Mouse (Mus musculus) megakaryocyte, adult 5-6 weeks (primary cell): Measurements from ENCODE around the gene Far1. TPM values are rescaled to one million over a fixed set of nuclear protein-coding genes. Genes with fewer than 3 reads are reported as not detected.

ENCODE experiments used
- ATAC-seq: 2 replicates; pipeline ENCODE4 v1.8.0; 2016; ENCODE audit warnings: mild to moderate bottlenecking, inconsistent platforms; ENCODE audit not compliant: poor library complexity, severe bottlenecking
- total RNA-seq, 2 experiments: library from RNA; stranded (forward) in 1 of 2; stranded (reverse) in 1 of 2; fragments of 153-499, 151-499 nt in 1 of 2; fragments of 221-1000, 200-1000 nt in 1 of 2; gene quantifications; 2 replicates each; pipeline versions ENCODE4 v1.2.3 to v1.2.4; 2015 to 2017

Far1 gene
- total RNA-seq, 2 experiments from 2014 or later, result 225 to 233 TPM

- ATAC-seq, result no peak
Measured at GRCm38 (mm10) chr7:113566892-113567291, 53.3 kb downstream of the Far1 start.

- ATAC-seq, result no peak
Measured at GRCm38 (mm10) chr7:113571121-113571520, 57.5 kb downstream of the Far1 start.

- ATAC-seq, result peak; percentile 40
Measured at GRCm38 (mm10) chr7:113572741-113573140, 59.1 kb downstream of the Far1 start.

- ATAC-seq, result no peak
Measured at GRCm38 (mm10) chr7:113582111-113582510, 68.5 kb downstream of the Far1 start.

GRCm38 (mm10) chr7:113589211-113589610 lies 75.6 kb downstream of the Far1 start:
- no peak for ATAC-seq

GRCm38 (mm10) chr7:113590330-113590729 lies 76.7 kb downstream of the Far1 start:
- no peak for ATAC-seq

- ATAC-seq, result no peak
Measured at GRCm38 (mm10) chr7:113591084-113591483, 77.5 kb downstream of the Far1 start.

- ATAC-seq, result no peak
Measured at GRCm38 (mm10) chr7:113591557-113592354, 78.1 kb downstream of the Far1 start.

GRCm38 (mm10) chr7:113592696-113593095 lies 79.1 kb downstream of the Far1 start:
- ATAC-seq, result no peak

- peak; percentile 93 for ATAC-seq
Measured at GRCm38 (mm10) chr7:113594363-113594762, 80.7 kb downstream of the Far1 start.

- no peak for ATAC-seq
Measured at GRCm38 (mm10) chr7:113597231-113597630, 83.6 kb downstream of the Far1 start.

GRCm38 (mm10) chr7:113601803-113602202 lies 88.2 kb downstream of the Far1 start:
- ATAC-seq, result no peak

GRCm38 (mm10) chr7:113607928-113608327 lies 94.3 kb downstream of the Far1 start:
- ATAC-seq, result no peak

GRCm38 (mm10) chr7:113609027-113609705 lies 95.5 kb downstream of the Far1 start:
- ATAC-seq, result peak; percentile 39

GRCm38 (mm10) chr7:113612628-113613027 lies 99.0 kb downstream of the Far1 start:
- peak; percentile 88 for ATAC-seq

GRCm38 (mm10) chr7:113614198-113614927 lies 100.7 kb downstream of the Far1 start:
- no peak; the same call in 1 of the 2 replicates for ATAC-seq

GRCm38 (mm10) chr7:113619166-113619565 lies 105.5 kb downstream of the Far1 start:
- ATAC-seq, result no peak

- ATAC-seq, result no peak
Measured at GRCm38 (mm10) chr7:113619768-113620167, 106.1 kb downstream of the Far1 start.
